Mouse (Mus musculus) CH12.LX (cell line): Measurements from ENCODE around the gene Gm17604. TPM values are rescaled to one million over a fixed set of nuclear protein-coding genes. Genes with fewer than 3 reads are reported as not detected.

Experiments
- DNase-seq: peaks from one replicate; pipeline ENCODE4 v3.0.0-alpha.2; 2013; ENCODE audit errors: extremely low read depth
- H3K27ac ChIP-seq: 2 replicates; pipeline ENCODE4 v1.5.1; 2012; ENCODE audit warnings: low read depth, mild to moderate bottlenecking, control low read depth, moderate library complexity; ENCODE audit not compliant: insufficient read depth
- H3K27me3 ChIP-seq: replicated peaks from 2 replicates; pipeline ENCODE3; 2012; ENCODE audit warnings: inconsistent platforms
- H3K36me3 ChIP-seq, 2 experiments: replicated peaks in 1 of 2; 2 replicates each; pipeline versions ENCODE3 to v1.6.1; 2012; ENCODE audit warnings: inconsistent platforms in 1 of 2, low read length in 1 of 2, mild to moderate bottlenecking in 1 of 2, mixed read lengths in 1 of 2, moderate library complexity in 1 of 2; ENCODE audit not compliant: control insufficient read depth in 1 of 2, insufficient read depth in 1 of 2
- H3K4me1 ChIP-seq, 2 experiments: 2 replicates each; pipeline ENCODE4 v1.6.1; 2012; ENCODE audit warnings: inconsistent platforms in 1 of 2, moderate library complexity in 1 of 2; ENCODE audit not compliant: insufficient read depth in 2 of 2, control insufficient read depth in 1 of 2
- H3K4me2 ChIP-seq: 2 replicates; pipeline ENCODE4 v1.6.1; 2012; ENCODE audit warnings: low read depth, mild to moderate bottlenecking, control low read depth; ENCODE audit not compliant: poor library complexity, insufficient read depth, severe bottlenecking
- H3K4me3 ChIP-seq, 3 experiments: fragments of 150-350 bp in 1 of 3; sonication (generic) in 1 of 3; replicated peaks in 1 of 3; 2 replicates each; pipeline versions ENCODE3 to v1.5.1; 2011 to 2012; ENCODE audit warnings: low read depth in 2 of 3, low read length in 2 of 3, mild to moderate bottlenecking in 2 of 3, moderate library complexity in 2 of 3, control low read depth in 1 of 3, improper control_type of control experiment in 1 of 3, inconsistent platforms in 1 of 3, mixed read lengths in 1 of 3; ENCODE audit not compliant: poor library complexity in 1 of 3
- H3K79me2 ChIP-seq: replicated peaks from 2 replicates; pipeline ENCODE4 v1.6.1; 2012; ENCODE audit warnings: mild to moderate bottlenecking, moderate library complexity; ENCODE audit not compliant: control insufficient read depth, poor library complexity, insufficient read depth, severe bottlenecking; ENCODE audit errors: extremely low read depth
- H3K9ac ChIP-seq: 2 replicates; pipeline ENCODE4 v1.6.1; 2012; ENCODE audit warnings: low read depth, mild to moderate bottlenecking, control low read depth, moderate library complexity; ENCODE audit not compliant: insufficient read depth
- H3K9me3 ChIP-seq: replicated peaks from 2 replicates; pipeline ENCODE3; 2012; ENCODE audit warnings: low read length, inconsistent platforms, mixed read lengths
- BHLHE40 ChIP-seq: IDR thresholded peaks from 2 replicates; pipeline ENCODE4 v1.6.1; 2011; ENCODE audit warnings: mild to moderate bottlenecking, low read depth, low read length, improper control_type of control experiment
- CTCF ChIP-seq, 2 experiments: IDR thresholded peaks in 1 of 2; conservative IDR thresholded peaks in 1 of 2; 2 replicates each; pipeline ENCODE4 v1.5.1; 2011 to 2012; ENCODE audit warnings: low read depth in 2 of 2, low read length in 2 of 2, improper control_type of control experiment in 1 of 2, inconsistent platforms in 1 of 2, mild to moderate bottlenecking in 1 of 2, moderate library complexity in 1 of 2
- ELF1 ChIP-seq: IDR thresholded peaks from 2 replicates; pipeline ENCODE4 v1.6.1; 2014; ENCODE audit warnings: low read depth, mild to moderate bottlenecking, inconsistent platforms, low read length, improper control_type of control experiment
- EP300 ChIP-seq: IDR thresholded peaks from 2 replicates; pipeline ENCODE4 v1.6.1; 2011; ENCODE audit warnings: low read length, improper control_type of control experiment
- ETS1 ChIP-seq: conservative IDR thresholded peaks from 2 replicates; pipeline ENCODE4 v1.6.1; 2012; ENCODE audit warnings: low read depth, mild to moderate bottlenecking, inconsistent platforms, low read length, improper control_type of control experiment, moderate library complexity
- GABPA ChIP-seq: IDR thresholded peaks from 2 replicates; pipeline ENCODE4 v1.6.1; 2012; ENCODE audit warnings: low read depth, low read length, improper control_type of control experiment, inconsistent platforms; ENCODE audit not compliant: insufficient replicate concordance
- IRF4 ChIP-seq: IDR thresholded peaks from 2 replicates; pipeline ENCODE4 v1.6.1; 2014; ENCODE audit warnings: low read depth, mild to moderate bottlenecking, inconsistent platforms, low read length, improper control_type of control experiment
- JUN ChIP-seq: IDR thresholded peaks from 2 replicates; pipeline ENCODE4 v1.6.1; 2011; ENCODE audit warnings: low read depth, mild to moderate bottlenecking, low read length, improper control_type of control experiment, moderate library complexity; ENCODE audit not compliant: insufficient read depth
- KAT2A ChIP-seq: IDR thresholded peaks from 2 replicates; pipeline ENCODE4 v1.6.1; 2012; ENCODE audit warnings: low read length, improper control_type of control experiment, inconsistent platforms; ENCODE audit not compliant: insufficient replicate concordance
- MXI1 ChIP-seq: IDR thresholded peaks from 2 replicates; pipeline ENCODE4 v1.6.1; 2011; ENCODE audit warnings: mild to moderate bottlenecking, low read depth, low read length, improper control_type of control experiment
- POLR2A ChIP-seq: IDR thresholded peaks from 2 replicates; pipeline ENCODE4 v1.6.1; 2011; ENCODE audit warnings: low read depth, mild to moderate bottlenecking, improper control_type of control experiment, low read length
- POLR2AphosphoS2 ChIP-seq: IDR thresholded peaks from 2 replicates; pipeline ENCODE4 v1.6.1; 2011; ENCODE audit warnings: low read depth, low read length, improper control_type of control experiment
- RAD21 ChIP-seq: IDR thresholded peaks from 2 replicates; pipeline ENCODE4 v1.6.1; 2011; ENCODE audit warnings: low read depth, mild to moderate bottlenecking, low read length, improper control_type of control experiment, moderate library complexity
- TBP ChIP-seq: conservative IDR thresholded peaks from 2 replicates; pipeline ENCODE4 v1.6.1; 2011; ENCODE audit warnings: low read depth, low read length, improper control_type of control experiment
- UBTF ChIP-seq: IDR thresholded peaks from 2 replicates; pipeline ENCODE4 v1.6.1; 2012; ENCODE audit warnings: low read depth, mild to moderate bottlenecking, inconsistent platforms, low read length, improper control_type of control experiment, moderate library complexity
- USF2 ChIP-seq: conservative IDR thresholded peaks from 2 replicates; pipeline ENCODE4 v1.6.1; 2011; ENCODE audit warnings: low read depth, low read length, improper control_type of control experiment
- ZMIZ1 ChIP-seq: IDR thresholded peaks from 2 replicates; pipeline ENCODE4 v1.6.1; 2012; ENCODE audit warnings: low read depth, mild to moderate bottlenecking, inconsistent platforms, low read length, improper control_type of control experiment
- dilution Hi-C: fragments of 300-500 bp; cut with MboI; formaldehyde crosslinking; loops from 2 replicates; pipeline ENCODE4 v1.14.3; 2020; ENCODE audit warnings: low sequenced_read_pairs; ENCODE audit not compliant: extremely low pct_unique_long_range_greater_than_20kb, extremely low pct_ligation_motif_present
- in situ Hi-C: fragments of 300-500 bp; cut with MboI; formaldehyde crosslinking; loops from 3 replicates; pipeline ENCODE4 v1.14.3; 2019; ENCODE audit warnings: low sequenced_read_pairs, low pct_ligation_motif_present, low pct_unique_long_range_greater_than_20kb, mixed read lengths
- polyA plus RNA-seq: library from polyadenylated mRNA; unstranded; fragments of >175 nt; gene quantifications from 2 replicates; pipeline ENCODE4 v1.2.1, GENCODE M21; 2012; ENCODE audit warnings: low read depth; ENCODE audit not compliant: insufficient read length
- total RNA-seq, 2 experiments: library from RNA; depleted of rRNA; stranded (reverse); fragments of 300-350 nt in 1 of 2; fragments of >200 nt in 1 of 2; gene quantifications; 2 replicates each; pipeline ENCODE4 v1.2.3; 2012 to 2014

Gene Gm17604
- total and polyA plus RNA-seq, 3 experiments = not detected

DNA sequence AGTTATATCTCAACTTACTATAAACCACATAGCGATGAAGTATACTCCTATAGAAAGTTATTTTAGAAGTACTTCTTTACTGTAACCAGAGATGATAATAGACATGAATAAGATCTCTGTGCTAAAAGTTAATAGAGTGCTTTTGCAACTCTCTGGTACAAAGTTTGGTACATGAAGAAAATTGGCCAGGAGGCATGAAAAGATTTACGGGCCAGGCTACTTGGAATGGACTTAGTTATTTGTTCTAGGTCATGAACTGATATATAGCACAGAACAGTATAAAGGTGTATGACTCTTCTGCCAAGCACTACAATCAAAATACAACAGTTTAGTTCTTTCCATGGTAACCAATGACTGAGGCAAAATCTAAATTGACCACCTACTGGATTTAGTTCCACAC is 25.8 kb downstream of the Gm17604 start:
- DNase-seq = no peak
- Histone ChIP-seq H3K4me1 (no peaks in the 10 kb centered on the region; a peak in 1 of 4 replicates), H3K9ac (no peak overlapping the region), H3K27ac (no peak overlapping the region), H3K79me2 (no peaks in the 10 kb centered on the region), H3K27me3 (no peaks in the 10 kb centered on the region), H3K9me3 (no peaks in the 10 kb centered on the region), H3K4me2 (no peak overlapping the region; the same call in 1 of the 2 replicates), H3K36me3 (peaks cover 0 to 6% of the 10 kb centered on the region in 2 experiments), H3K4me3 (no peak overlapping the region)
- dilution Hi-C loops (no loop called here), in situ Hi-C loops (no loop called here)
- TF ChIP-seq IRF4 (no peak), KAT2A (no peak), RAD21 (no peak)

- no peaks in the 10 kb centered on the region for H3K4me1 ChIP-seq
- H3K9me3 ChIP-seq = no peaks in the 10 kb centered on the region
- in situ Hi-C loops = no loop called here
- dilution Hi-C loops = no loop called here
- H3K27ac ChIP-seq = no peak overlapping the region
- peaks cover 0 to 4% of the 10 kb centered on the region in 2 experiments for H3K36me3 ChIP-seq
- no peaks in the 10 kb centered on the region for H3K27me3 ChIP-seq
- no peak overlapping the region for H3K9ac ChIP-seq
- DNase-seq = no peak
- no peaks in the 10 kb centered on the region for H3K79me2 ChIP-seq
- no peak for TF ChIP-seq IRF4
- TF ChIP-seq, all 38 proteins: peak for 0
- Histone ChIP-seq H3K4me2 (no peak overlapping the region), H3K4me3 (no peak overlapping the region)
Observed at GRCm38 (mm10) chrX:164971206-164971605, 33.4 kb downstream of the Gm17604 start.

- DNase-seq = no peak
- peaks cover 7 to 20% of the 10 kb centered on the region in 2 experiments for H3K36me3 ChIP-seq
- no peaks in the 10 kb centered on the region for H3K27me3 ChIP-seq
- TF ChIP-seq ETS1 (no peak), MXI1 (no peak), GABPA (no peak), EP300 (no peak), UBTF (no peak), TBP (no peak), ELF1 (no peak), BHLHE40 (no peak), POLR2AphosphoS2 (no peak), USF2 (no peak), POLR2A (no peak), JUN (no peak), CTCF (conservative IDR thresholded peaks at IDR 0.05 in 1 of 2, IDR thresholded peaks at IDR 0.05 in 1 of 2; ENCODE audit: low read depth in 2 of 2, low read length in 2 of 2) (no peak), ZMIZ1 (no peak), KAT2A (no peak)
- no peak overlapping the region for H3K9ac ChIP-seq
- no peaks in the 10 kb centered on the region for H3K4me1 ChIP-seq
- no peaks in the 10 kb centered on the region for H3K79me2 ChIP-seq
- in situ Hi-C loops = no loop called here
- H3K4me3 ChIP-seq = no peak overlapping the region
- dilution Hi-C loops = no loop called here
- no peak overlapping the region for H3K27ac ChIP-seq
- H3K4me2 ChIP-seq = no peak overlapping the region
- H3K9me3 ChIP-seq = no peaks in the 10 kb centered on the region
Observed at GRCm38 (mm10) chrX:164965750-164966448, 38.7 kb downstream of the Gm17604 start.
